Mouse (Mus musculus) MEL (cell line): ENCODE data around the gene Slc29a2.

ENCODE experiments used
- CTCF ChIP-seq, 3 experiments: IDR thresholded peaks in 2 of 3; conservative IDR thresholded peaks in 1 of 3; 2 replicates each; pipeline ENCODE4 v1.5.1; 2011 to 2012; ENCODE audit warnings: low read length in 3 of 3, low read depth in 2 of 3, mild to moderate bottlenecking in 2 of 3, improper control_type of control experiment in 1 of 3, inconsistent platforms in 1 of 3, mixed read lengths in 1 of 3, moderate library complexity in 1 of 3; ENCODE audit not compliant: control insufficient read depth in 1 of 3, insufficient read depth in 1 of 3, poor library complexity in 1 of 3, severe bottlenecking in 1 of 3
- EP300 ChIP-seq, 2 experiments: IDR thresholded peaks; 2 replicates each; pipeline ENCODE4 v1.6.1; 2011; ENCODE audit warnings: improper control_type of control experiment in 2 of 2, low read length in 2 of 2, low read depth in 1 of 2, mild to moderate bottlenecking in 1 of 2
- GATA1 ChIP-seq: IDR thresholded peaks from 2 replicates; pipeline ENCODE4 v1.6.1; 2011; ENCODE audit warnings: low read depth, low read length, improper control_type of control experiment
- RAD21 ChIP-seq: IDR thresholded peaks from 2 replicates; pipeline ENCODE4 v1.6.1; 2011; ENCODE audit warnings: mild to moderate bottlenecking, low read depth, low read length, improper control_type of control experiment
- SIN3A ChIP-seq: IDR thresholded peaks from 2 replicates; pipeline ENCODE4 v1.6.1; 2012; ENCODE audit warnings: low read length, improper control_type of control experiment, inconsistent platforms

DNA sequence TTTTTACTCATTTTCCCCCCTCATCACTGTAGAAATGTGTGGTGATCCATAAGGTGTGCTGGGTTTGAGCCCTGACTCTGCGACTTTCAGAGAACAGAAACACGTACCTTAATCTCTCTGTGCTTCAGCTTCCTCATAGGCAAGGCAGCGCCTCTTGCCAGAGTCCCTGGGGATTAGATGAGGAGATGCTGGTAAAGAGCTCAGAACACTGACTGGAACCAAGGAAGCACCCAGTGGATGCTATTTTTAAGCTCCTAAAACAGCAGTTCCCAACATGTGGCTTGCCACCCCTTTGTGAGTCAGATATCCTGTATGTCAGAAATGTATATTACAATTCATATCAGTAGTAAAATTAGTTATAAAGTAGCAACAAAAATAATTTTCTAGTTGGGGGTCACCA, 5.5 kb upstream of the Slc29a2 start:
- TF ChIP-seq GATA1 = no peak
- no peak for TF ChIP-seq RAD21
- TF ChIP-seq CTCF (IDR thresholded peaks at IDR 0.05 in 2 of 3, conservative IDR thresholded peaks at IDR 0.05 in 1 of 3; ENCODE audit: control insufficient read depth in 1 of 3, insufficient read depth in 1 of 3, low read depth in 2 of 3, low read length in 3 of 3, poor library complexity in 1 of 3, severe bottlenecking in 1 of 3) = no peak
- no peak for TF ChIP-seq EP300 (IDR thresholded peaks at IDR 0.05; ENCODE audit: low read depth in 1 of 2, low read length in 2 of 2)
- no peak for TF ChIP-seq SIN3A
